Mouse (Mus musculus) heart, adult 2 months (tissue): ENCODE measurements around the gene Ppp1r11. TPM values are rescaled to one million over a fixed set of nuclear protein-coding genes. Genes with fewer than 3 reads are reported as not detected.

Experiments used
- DNase-seq, 2 experiments: peaks; one replicate each; pipeline ENCODE4 v3.0.0; 2021
- H3K27ac ChIP-seq: fragments of 200-600 bp; 2 replicates; pipeline ENCODE4 v1.8.1; 2022
- H3K27me3 ChIP-seq: fragments of 200-500 bp; 2 replicates; pipeline ENCODE4 v1.6.1; 2012; ENCODE audit warnings: mild to moderate bottlenecking, low read length, inconsistent platforms, mixed read lengths; ENCODE audit not compliant: control insufficient read depth, insufficient read depth
- H3K36me3 ChIP-seq: fragments of 200-500 bp; 2 replicates; pipeline ENCODE4 v1.6.1; 2012; ENCODE audit warnings: low read length, inconsistent platforms; ENCODE audit not compliant: control insufficient read depth, insufficient read depth
- H3K4me1 ChIP-seq: fragments of 200-500 bp; 2 replicates; pipeline ENCODE4 v1.6.1; 2011; ENCODE audit warnings: low read length; ENCODE audit not compliant: control insufficient read depth, insufficient read depth
- H3K4me3 ChIP-seq: fragments of 200-600 bp; 2 replicates; pipeline ENCODE4 v1.8.1; 2022
- H3K79me2 ChIP-seq: fragments of 200-500 bp; replicated peaks from 2 replicates; pipeline ENCODE4 v1.6.1; 2012; ENCODE audit warnings: mild to moderate bottlenecking, inconsistent platforms, low read length, moderate library complexity, mixed read lengths; ENCODE audit not compliant: control insufficient read depth, insufficient read depth
- H3K9ac ChIP-seq: fragments of 200-500 bp; 2 replicates; pipeline ENCODE4 v1.6.1; 2012; ENCODE audit warnings: low read depth, mild to moderate bottlenecking, control low read depth, inconsistent platforms, low read length, mixed read lengths
- CTCF ChIP-seq: fragments of 200-600 bp; IDR thresholded peaks from 2 replicates; pipeline ENCODE4 v1.8.1; 2022; ENCODE audit warnings: antibody characterized with exemption, mild to moderate bottlenecking, moderate library complexity
- EP300 ChIP-seq: fragments of 200-500 bp; IDR thresholded peaks from 2 replicates; pipeline ENCODE4 v1.6.1; 2011; ENCODE audit warnings: low read depth, low read length, control low read depth; ENCODE audit not compliant: insufficient read depth
- POLR2A ChIP-seq: fragments of 200-500 bp; IDR thresholded peaks from 2 replicates; pipeline ENCODE4 v1.6.1; 2011; ENCODE audit warnings: mild to moderate bottlenecking, low read depth, low read length, control low read depth; ENCODE audit not compliant: insufficient read depth
- WGBS: fragments of 180-500 bp; shearing (Covaris S2); methylation state at CpG from one replicate; pipeline ENCODE4 v1.1.7; 2018; 5-methylcytosine and 5-hydroxymethylcytosine counted together
- intact Hi-C: fragments of 180-260 bp; cut with DNase I; formaldehyde crosslinking; loops from one replicate; pipeline ENCODE4 v1.15.1; 2025
- long read RNA-seq: library from polyadenylated mRNA; stranded (forward); transcript quantifications from one replicate; pipeline ENCODE4 v2.0.0, GENCODE M21; 2021
- polyA plus RNA-seq: library from polyadenylated mRNA; depleted of rRNA; stranded (reverse); fragments of >200 nt; gene quantifications from 2 replicates; pipeline ENCODE4 v1.2.3, GENCODE M21; 2012; rRNA removed
- total RNA-seq, 2 experiments: library from RNA; stranded (reverse); gene quantifications; 2 replicates each; pipeline ENCODE4 v1.2.3; 2021

Ppp1r11 gene
- total RNA-seq (100 to 1,000 TPM in 1 of 2 experiments, 10 to 100 TPM in 1; 92.4 to 108 TPM), polyA plus RNA-seq (56.8 and 70.8 TPM in 2 replicates)
- long read RNA-seq, transcript Ppp1r11-201 (3 exons, 1,599 nt): major isoform, 58 of 60 reads
- long read RNA-seq, partial matches to known transcripts: 2 of 60 reads
- long read RNA-seq, other reads (novel, unspliced or antisense): 0 of 60 reads

- Histone ChIP-seq H3K36me3 (peaks cover 2% of the 10 kb centered on the region; the same call in 1 of the 2 replicates), H3K4me3 (peak within 1 kb of the TSS; percentile 84), H3K27ac (peak within 1 kb of the TSS; percentile 88), H3K9ac (peak within 1 kb of the TSS; percentile 56), H3K4me1 (peaks cover 2% of the 10 kb centered on the region), H3K79me2 (no peaks in the 10 kb centered on the region), H3K27me3 (no peaks in the 10 kb centered on the region)
- no peak for TF ChIP-seq CTCF
- peak; percentile 90 for TF ChIP-seq POLR2A
- TF ChIP-seq EP300: peak; percentile 89
- intact Hi-C loops: no loop called here
- 2% methylated on average over 36 of the region's 36 CpGs for WGBS
- peak; percentile 93 to 96 for DNase-seq
Observed at GRCm38 (mm10) chr17:36950981-36951947, at the start of gene Ppp1r11. Gene Ppp1r11, minus strand, starts transcription at chr17:36951741.

- no peak within 1 kb of the TSS for H3K9ac ChIP-seq
- intact Hi-C loops: no loop called here
- 92% methylated on average over 7 of the region's 7 CpGs for WGBS
- H3K27ac ChIP-seq: no peak within 1 kb of the TSS
- no peaks in the 10 kb centered on the region for H3K36me3 ChIP-seq
- TF ChIP-seq EP300 (no peak), POLR2A (no peak), CTCF (no peak)
- H3K4me3 ChIP-seq: no peak within 1 kb of the TSS
- no peak for DNase-seq
- H3K79me2 ChIP-seq: no peaks in the 10 kb centered on the region
- no peaks in the 10 kb centered on the region for H3K27me3 ChIP-seq
- no peaks in the 10 kb centered on the region for H3K4me1 ChIP-seq
Observed at GRCm38 (mm10) chr17:37000863-37001262, 49.3 kb upstream of the Ppp1r11 start, which contains the start of gene Zfp57. Gene Zfp57, plus strand, starts transcription at chr17:37001163.

- H3K27me3 ChIP-seq: no peaks in the 10 kb centered on the region
- H3K79me2 ChIP-seq: no peaks in the 10 kb centered on the region
- H3K36me3 ChIP-seq: no peaks in the 10 kb centered on the region
- no peak for DNase-seq
- no peak overlapping the region for H3K4me3 ChIP-seq
- TF ChIP-seq EP300 (no peak), CTCF (no peak), POLR2A (no peak)
- H3K4me1 ChIP-seq: no peaks in the 10 kb centered on the region
- no peak overlapping the region for H3K9ac ChIP-seq
- intact Hi-C loops: no loop called here
- no peak overlapping the region for H3K27ac ChIP-seq
- 62% methylated on average over 2 of the region's 2 CpGs for WGBS
Observed at GRCm38 (mm10) chr17:36998477-36998876, 46.9 kb upstream of the Ppp1r11 start.

GRCm38 (mm10) chr17:36997033-36997735 lies 45.6 kb upstream of the Ppp1r11 start:
- H3K27ac ChIP-seq: no peak overlapping the region
- peak; percentile 62 to 78 for DNase-seq
- 26% methylated on average over 7 of the region's 7 CpGs for WGBS
- no peaks in the 10 kb centered on the region for H3K27me3 ChIP-seq
- no peaks in the 10 kb centered on the region for H3K36me3 ChIP-seq
- no peak for TF ChIP-seq EP300
- TF ChIP-seq CTCF: peak; percentile 91
- no peaks in the 10 kb centered on the region for H3K79me2 ChIP-seq
- H3K4me3 ChIP-seq: no peak overlapping the region
- no peak overlapping the region for H3K9ac ChIP-seq
- intact Hi-C loops: loop anchor here (1.0 to 2.0 kb wide), 2 partner anchors 50 to 82 kb away; no protein-coding TSS in a partner anchor
- no peaks in the 10 kb centered on the region for H3K4me1 ChIP-seq

GRCm38 (mm10) chr17:36995448-36995847 lies 43.9 kb upstream of the Ppp1r11 start:
- Histone ChIP-seq H3K4me3 (no peak overlapping the region), H3K4me1 (no peaks in the 10 kb centered on the region), H3K79me2 (no peaks in the 10 kb centered on the region), H3K9ac (no peak overlapping the region), H3K36me3 (no peaks in the 10 kb centered on the region), H3K27me3 (0 out of 2 replicates have a peak, but pooled peaks cover 1% of the 10 kb centered on the region), H3K27ac (no peak overlapping the region)
- intact Hi-C loops: no loop called here
- no peak for TF ChIP-seq EP300
- TF ChIP-seq POLR2A: no peak
- no peak for TF ChIP-seq CTCF
- DNase-seq: no peak
- 80% methylated on average over 3 of the region's 3 CpGs for WGBS
